Mouse (Mus musculus) brown adipose tissue, adult 24 weeks (tissue): ENCODE results near the gene Inca1. TPM values are rescaled to one million over a fixed set of nuclear protein-coding genes. Genes with fewer than 3 reads are reported as not detected.

ENCODE experiments used
- H3K27ac ChIP-seq: fragments of 200-500 bp; replicated peaks from 2 replicates; pipeline ENCODE4 v1.5.1; 2012; ENCODE audit warnings: low read depth, mild to moderate bottlenecking, low read length
- H3K4me1 ChIP-seq: fragments of 200-500 bp; 2 replicates; pipeline ENCODE4 v1.6.1; 2012; ENCODE audit warnings: low read length, mixed read lengths; ENCODE audit not compliant: control insufficient read depth, insufficient read depth, insufficient read length
- H3K4me3 ChIP-seq: fragments of 200-500 bp; 2 replicates; pipeline ENCODE4 v1.5.1; 2012; ENCODE audit warnings: low read depth, mild to moderate bottlenecking, low read length, moderate library complexity; ENCODE audit not compliant: insufficient read depth
- polyA plus RNA-seq: library from polyadenylated mRNA; stranded (reverse); fragments of >200 nt; gene quantifications from 2 replicates; pipeline ENCODE4 v1.2.4, GENCODE M21; 2012; ENCODE audit not compliant: missing spikeins, insufficient read depth, insufficient read length

Inca1 gene
- polyA plus RNA-seq, 1 experiment, result 24.0 TPM

GRCm38 (mm10) chr11:70668771-70669505 lies 31.0 kb downstream of the Inca1 start, which contains the start of gene Spag7:
Gene Spag7, minus strand, starts transcription at chr11:70669416.
- Histone ChIP-seq H3K4me3 (peak within 1 kb of the TSS; percentile 74), H3K4me1 (no peaks in the 10 kb centered on the region), H3K27ac (peak within 1 kb of the TSS; percentile 88)

GRCm38 (mm10) chr11:70668335-70668770 lies 31.6 kb downstream of the Inca1 start:
- no peaks in the 10 kb centered on the region for H3K4me1 ChIP-seq
- peak overlapping the region; percentile 53 for H3K27ac ChIP-seq
- peak overlapping the region; percentile 62 for H3K4me3 ChIP-seq

GRCm38 (mm10) chr11:70667271-70668150 lies 32.4 kb downstream of the Inca1 start:
- Histone ChIP-seq H3K4me1 (no peaks in the 10 kb centered on the region), H3K27ac (peak overlapping the region; percentile 29; the same call in 1 of the 2 replicates), H3K4me3 (0 out of 2 replicates have a peak overlapping the region, but pooled peaks have one; percentile 5)

GRCm38 (mm10) chr11:70666687-70667086 lies 33.3 kb downstream of the Inca1 start:
- H3K27ac ChIP-seq, result no peak overlapping the region
- no peak overlapping the region for H3K4me3 ChIP-seq
- H3K4me1 ChIP-seq, result no peaks in the 10 kb centered on the region

- Histone ChIP-seq H3K27ac (no peak overlapping the region), H3K4me3 (no peak overlapping the region), H3K4me1 (no peaks in the 10 kb centered on the region)
These were observed 35.2 kb downstream of the Inca1 start for GRCm38 (mm10) chr11:70664741-70665140.

GRCm38 (mm10) chr11:70663957-70664356 lies 36.0 kb downstream of the Inca1 start:
- Histone ChIP-seq H3K27ac (no peak overlapping the region), H3K4me3 (no peak overlapping the region), H3K4me1 (no peaks in the 10 kb centered on the region)

GRCm38 (mm10) chr11:70663101-70663500 lies 36.9 kb downstream of the Inca1 start:
- Histone ChIP-seq H3K4me1 (no peaks in the 10 kb centered on the region), H3K4me3 (no peak overlapping the region), H3K27ac (no peak overlapping the region)

GRCm38 (mm10) chr11:70660571-70660970 lies 39.4 kb downstream of the Inca1 start:
- H3K4me1 ChIP-seq, result no peaks in the 10 kb centered on the region
- H3K4me3 ChIP-seq, result no peak overlapping the region
- H3K27ac ChIP-seq, result no peak overlapping the region

GRCm38 (mm10) chr11:70658942-70659341 lies 41.0 kb downstream of the Inca1 start:
- Histone ChIP-seq H3K4me1 (no peaks in the 10 kb centered on the region), H3K4me3 (no peak overlapping the region), H3K27ac (no peak overlapping the region)

GRCm38 (mm10) chr11:70658521-70658920 lies 41.4 kb downstream of the Inca1 start:
- Histone ChIP-seq H3K27ac (no peak overlapping the region), H3K4me1 (no peaks in the 10 kb centered on the region), H3K4me3 (no peak overlapping the region)

- no peaks in the 10 kb centered on the region for H3K4me1 ChIP-seq
- no peak overlapping the region for H3K4me3 ChIP-seq
- H3K27ac ChIP-seq, result no peak overlapping the region
These were observed 42.0 kb downstream of the Inca1 start for GRCm38 (mm10) chr11:70657991-70658390.

GRCm38 (mm10) chr11:70657573-70657972 lies 42.4 kb downstream of the Inca1 start:
- Histone ChIP-seq H3K4me1 (no peaks in the 10 kb centered on the region), H3K4me3 (no peak overlapping the region), H3K27ac (no peak overlapping the region)

- peak within 1 kb of the TSS; percentile 79 for H3K27ac ChIP-seq
- peak within 1 kb of the TSS; percentile 76 for H3K4me3 ChIP-seq
- no peaks in the 10 kb centered on the region for H3K4me1 ChIP-seq
These were observed 43.0 kb downstream of the Inca1 start, which contains the start of gene Eno3 for GRCm38 (mm10) chr11:70656964-70657363. Gene Eno3, plus strand, starts transcription at chr11:70657202.

GRCm38 (mm10) chr11:70656456-70656927 lies 43.5 kb downstream of the Inca1 start:
- H3K4me3 ChIP-seq, result peak overlapping the region; percentile 76
- no peaks in the 10 kb centered on the region for H3K4me1 ChIP-seq
- H3K27ac ChIP-seq, result peak overlapping the region; percentile 79
